In the genomic region with DNA sequence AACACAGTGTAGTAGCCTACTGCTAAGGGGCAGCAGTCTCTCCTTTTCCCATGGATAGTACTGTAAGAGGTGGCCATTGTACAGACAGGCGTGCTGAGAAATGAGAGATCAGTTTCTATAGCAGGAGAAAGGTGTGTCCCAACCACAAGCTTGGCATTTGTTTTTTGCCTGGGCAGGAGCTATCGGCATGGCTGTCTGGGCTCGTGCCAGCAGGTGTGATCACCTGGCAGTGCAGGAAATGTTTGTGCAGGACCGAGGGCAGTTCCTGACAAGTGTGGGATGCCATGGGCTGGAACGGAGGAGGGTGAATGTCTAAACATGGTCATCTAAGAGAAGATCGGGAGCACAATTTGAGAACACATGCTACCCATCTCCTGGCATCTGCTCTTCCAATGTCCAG, we compare ENCODE assay signal across 16 mouse cellular contexts.
"Had no signal": no experiment of that assay in that cellular context is flagged by ENCODE, and none has a peak within 500 bp of the region (broad histone marks: within the 10 kb centered on the region; RNA-seq: fewer than 3 reads in every experiment).

No protein-coding gene starts in this region.

- H3K27ac ChIP-seq: intestine, embryonic 15.5 days; left cerebral cortex, adult 2 months; liver, embryonic 13.5 days; stomach, embryonic 15.5 days had no signal

- H3K27me3 ChIP-seq: intestine, embryonic 15.5 days; liver, embryonic 13.5 days; stomach, embryonic 15.5 days had no signal

- H3K9me3 ChIP-seq: intestine, embryonic 15.5 days; liver, embryonic 13.5 days; stomach, embryonic 15.5 days had no signal

- H3K36me3 ChIP-seq: intestine, embryonic 15.5 days; liver, embryonic 13.5 days; stomach, embryonic 15.5 days had no signal

- DNase-seq: kidney, adult 11 months; kidney, postnatal 25 days; layer of hippocampus, postnatal 36 days; liver, embryonic 13.5 days; lung, adult 2 months; lung, postnatal 14 days; midbrain, embryonic 14.5 days; right cerebral cortex, adult 18-20 months; right cerebral cortex, postnatal 14 days; right cerebral cortex, postnatal 4 days; spleen, adult 18-20 months; thymus, adult 18-20 months; thymus, postnatal 36 days had no signal

- H3K4me3 ChIP-seq: intestine, embryonic 15.5 days; left cerebral cortex, adult 2 months; liver, embryonic 13.5 days; stomach, embryonic 15.5 days had no signal

- H3K4me1 ChIP-seq: intestine, embryonic 15.5 days; liver, embryonic 13.5 days; stomach, embryonic 15.5 days had no signal
